Mouse (Mus musculus) midbrain, embryonic 14.5 days (tissue): ENCODE measurements around the gene Dek. TPM values are rescaled to one million over a fixed set of nuclear protein-coding genes. Genes with fewer than 3 reads are reported as not detected.

ENCODE experiments used
- ATAC-seq: fragments of 200-750 bp; cut with Nextera tagmentation; 2 replicates; pipeline ENCODE4 v1.8.0; 2017; ENCODE audit warnings: moderate number of reproducible peaks, moderate library complexity; ENCODE audit not compliant: low FRiP score, low TSS enrichment
- DNase-seq: peaks from one replicate; pipeline ENCODE4 v3.0.0-alpha.2; 2015
- H3K27ac ChIP-seq: fragments of 300-500 bp; sonication (generic); replicated peaks from 2 replicates; pipeline ENCODE4 v1.5.1; 2014; ENCODE audit warnings: mild to moderate bottlenecking, low read depth, low read length, moderate library complexity
- H3K27me3 ChIP-seq: fragments of 300-500 bp; sonication (generic); 2 replicates; pipeline ENCODE4 v1.6.1; 2014; ENCODE audit warnings: low read length, control low read depth, mixed read lengths; ENCODE audit not compliant: control insufficient read depth, insufficient read depth
- H3K36me3 ChIP-seq: fragments of 300-500 bp; sonication (generic); 2 replicates; pipeline ENCODE4 v1.6.1; 2014; ENCODE audit warnings: low read length, control low read depth; ENCODE audit not compliant: control insufficient read depth, insufficient read depth
- H3K4me1 ChIP-seq: fragments of 300-500 bp; sonication (generic); 2 replicates; pipeline ENCODE4 v1.6.1; 2014; ENCODE audit warnings: mild to moderate bottlenecking, antibody characterized with exemption, low read length, control low read depth; ENCODE audit not compliant: control insufficient read depth, insufficient read depth
- H3K4me2 ChIP-seq: fragments of 300-500 bp; sonication (generic); 2 replicates; pipeline ENCODE4 v1.6.1; 2014; ENCODE audit warnings: mild to moderate bottlenecking, low read length, moderate library complexity
- H3K4me3 ChIP-seq: fragments of 300-500 bp; sonication (generic); replicated peaks from 2 replicates; pipeline ENCODE4 v1.5.1; 2014; ENCODE audit warnings: low read depth, low read length
- H3K9ac ChIP-seq: fragments of 300-500 bp; sonication (generic); replicated peaks from 2 replicates; pipeline ENCODE4 v1.6.1; 2014; ENCODE audit warnings: mild to moderate bottlenecking, low read length, moderate library complexity
- H3K9me3 ChIP-seq: fragments of 300-500 bp; sonication (generic); 2 replicates; pipeline ENCODE4 v1.6.1; 2016; ENCODE audit warnings: low read length, control low read depth, mixed read lengths; ENCODE audit not compliant: control insufficient read depth
- WGBS: fragments of 180-500 bp; shearing (Covaris S2); extraction: QIAGEN DNeasy Blood & Tissue Kit; methylation state at CpG from one replicate; pipeline ENCODE4 v1.1.7; 2014; 5-methylcytosine and 5-hydroxymethylcytosine counted together
- polyA plus RNA-seq: library from polyadenylated mRNA; unstranded; fragments of >200 nt; fragmentation: Nextera tagmentation; extraction: Ambion mirVana; gene quantifications from 2 replicates; pipeline ENCODE4 v1.2.1, GENCODE M21; 2014

The Dek gene
- polyA plus RNA-seq, 1 experiment from 2014 or later: 115 TPM

DNA sequence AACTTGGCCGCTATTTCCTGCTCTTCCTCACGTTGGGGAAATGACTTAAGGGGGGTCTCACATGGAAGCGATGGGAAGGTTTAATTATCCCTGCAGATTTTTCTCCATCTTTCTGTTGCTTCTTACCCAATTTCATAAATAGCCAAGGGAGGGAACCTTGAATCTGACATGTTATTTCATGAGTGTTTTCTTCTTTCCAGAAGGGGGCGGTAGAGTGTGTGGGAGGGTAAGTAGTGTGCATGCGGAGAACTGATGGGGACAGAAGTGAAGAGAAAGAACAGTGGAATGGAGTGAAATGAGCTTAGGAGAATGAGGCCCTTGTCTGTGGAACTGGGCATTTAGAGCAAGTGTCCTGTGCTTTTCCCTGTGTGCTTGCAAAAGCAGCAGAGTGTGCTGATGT lies 27.2 kb downstream of the Dek start:
- H3K4me3 ChIP-seq: no peak overlapping the region
- WGBS: 72% methylated on average over 5 of the region's 5 CpGs
- DNase-seq (peak; percentile 5), ATAC-seq (no peak)
- H3K27me3 ChIP-seq: no peaks in the 10 kb centered on the region
- no peak overlapping the region for H3K27ac ChIP-seq
- H3K9ac ChIP-seq: no peak overlapping the region
- H3K4me2 ChIP-seq: no peak overlapping the region
- H3K36me3 ChIP-seq: peaks cover 71% of the 10 kb centered on the region
- H3K9me3 ChIP-seq: no peaks in the 10 kb centered on the region
- no peaks in the 10 kb centered on the region for H3K4me1 ChIP-seq

DNA sequence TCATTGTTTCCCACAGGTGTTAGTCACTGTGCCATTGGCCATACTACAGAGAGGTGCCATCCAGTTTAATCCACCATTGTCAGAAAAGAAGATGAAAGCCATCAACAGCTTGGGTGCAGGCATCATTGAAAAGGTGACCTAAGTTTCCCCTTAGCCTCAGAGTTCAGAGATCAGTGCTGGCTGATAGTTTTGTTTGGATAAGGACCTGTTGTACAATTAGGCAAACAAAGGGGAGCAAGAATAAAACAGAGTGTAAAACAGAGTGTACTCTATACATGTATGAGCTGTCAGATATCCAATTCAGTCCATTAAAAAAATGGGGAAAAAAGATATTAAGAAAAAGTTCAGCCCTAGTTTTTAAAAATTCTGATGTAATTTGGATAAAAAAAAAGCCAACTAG lies 28.6 kb downstream of the Dek start:
- no peak for DNase-seq
- Histone ChIP-seq H3K9me3 (no peaks in the 10 kb centered on the region), H3K27me3 (no peaks in the 10 kb centered on the region), H3K4me1 (no peaks in the 10 kb centered on the region), H3K4me3 (no peak overlapping the region), H3K4me2 (no peak overlapping the region), H3K9ac (no peak overlapping the region), H3K27ac (no peak overlapping the region), H3K36me3 (peaks cover 74% of the 10 kb centered on the region)
- ATAC-seq: no peak

DNA sequence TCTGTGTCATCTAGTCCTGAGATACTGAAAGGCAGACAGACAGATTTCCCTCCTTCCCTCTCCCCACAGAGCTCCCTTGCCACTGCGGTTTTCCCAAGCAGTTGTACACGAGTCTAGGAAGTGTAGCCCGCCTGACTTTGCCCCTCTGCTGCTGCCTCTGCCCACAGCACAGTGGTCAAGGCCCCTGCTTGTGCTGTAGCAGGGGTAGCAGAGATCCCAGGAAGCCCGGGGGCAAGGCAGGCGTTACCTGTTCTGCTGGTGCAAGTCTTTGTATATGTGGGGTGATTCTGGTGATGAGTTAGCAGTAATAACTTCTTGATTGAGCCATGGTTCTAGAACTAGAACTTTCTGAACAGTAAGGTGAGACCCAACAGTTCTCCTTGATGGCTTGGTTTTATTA lies 29.8 kb downstream of the Dek start:
- H3K4me3 ChIP-seq: no peak overlapping the region
- H3K4me1 ChIP-seq: no peaks in the 10 kb centered on the region
- H3K36me3 ChIP-seq: peaks cover 83% of the 10 kb centered on the region
- H3K9me3 ChIP-seq: no peaks in the 10 kb centered on the region
- H3K9ac ChIP-seq: no peak overlapping the region
- no peak overlapping the region for H3K4me2 ChIP-seq
- H3K27me3 ChIP-seq: no peaks in the 10 kb centered on the region
- DNase-seq (no peak), ATAC-seq (no peak)
- H3K27ac ChIP-seq: no peak overlapping the region
- 91% methylated on average over 5 of the region's 5 CpGs for WGBS

DNA sequence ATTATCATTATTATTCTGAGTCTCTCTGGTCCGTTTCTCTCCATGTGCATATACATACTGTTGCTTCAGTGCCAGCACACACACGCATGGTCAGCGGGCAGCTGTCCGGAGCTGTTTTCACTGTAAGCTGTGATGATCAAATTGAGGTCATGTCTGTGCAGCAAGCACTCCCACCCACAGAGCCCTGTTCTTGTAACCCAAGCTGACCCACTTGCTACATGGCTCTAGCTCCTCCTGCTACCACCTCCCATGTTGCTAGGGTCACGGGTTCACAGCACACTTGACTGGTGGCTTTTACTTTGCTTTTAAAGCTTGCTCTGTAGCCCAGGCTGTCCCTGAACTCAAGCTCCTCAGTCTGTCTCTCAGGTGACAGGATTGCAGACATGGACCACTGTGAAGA lies 33.5 kb downstream of the Dek start:
- H3K27ac ChIP-seq: no peak overlapping the region
- peaks cover 74% of the 10 kb centered on the region for H3K36me3 ChIP-seq
- DNase-seq (no peak), ATAC-seq (no peak)
- no peaks in the 10 kb centered on the region for H3K9me3 ChIP-seq
- H3K4me1 ChIP-seq: no peaks in the 10 kb centered on the region
- no peak overlapping the region for H3K4me2 ChIP-seq
- no peak overlapping the region for H3K9ac ChIP-seq
- no peaks in the 10 kb centered on the region for H3K27me3 ChIP-seq
- WGBS: 94% methylated on average over 5 of the region's 5 CpGs
- no peak overlapping the region for H3K4me3 ChIP-seq

- Histone ChIP-seq H3K9me3 (no peaks in the 10 kb centered on the region), H3K27me3 (no peaks in the 10 kb centered on the region), H3K4me2 (no peak overlapping the region), H3K4me1 (no peaks in the 10 kb centered on the region), H3K9ac (no peak overlapping the region), H3K36me3 (peaks cover 74% of the 10 kb centered on the region), H3K4me3 (no peak overlapping the region), H3K27ac (no peak overlapping the region)
- ATAC-seq (no peak), DNase-seq (no peak)
- 95% methylated on average over 13 of the region's 13 CpGs for WGBS
Observed at GRCm38 (mm10) chr13:47071871-47072270, 34.1 kb downstream of the Dek start.

DNA sequence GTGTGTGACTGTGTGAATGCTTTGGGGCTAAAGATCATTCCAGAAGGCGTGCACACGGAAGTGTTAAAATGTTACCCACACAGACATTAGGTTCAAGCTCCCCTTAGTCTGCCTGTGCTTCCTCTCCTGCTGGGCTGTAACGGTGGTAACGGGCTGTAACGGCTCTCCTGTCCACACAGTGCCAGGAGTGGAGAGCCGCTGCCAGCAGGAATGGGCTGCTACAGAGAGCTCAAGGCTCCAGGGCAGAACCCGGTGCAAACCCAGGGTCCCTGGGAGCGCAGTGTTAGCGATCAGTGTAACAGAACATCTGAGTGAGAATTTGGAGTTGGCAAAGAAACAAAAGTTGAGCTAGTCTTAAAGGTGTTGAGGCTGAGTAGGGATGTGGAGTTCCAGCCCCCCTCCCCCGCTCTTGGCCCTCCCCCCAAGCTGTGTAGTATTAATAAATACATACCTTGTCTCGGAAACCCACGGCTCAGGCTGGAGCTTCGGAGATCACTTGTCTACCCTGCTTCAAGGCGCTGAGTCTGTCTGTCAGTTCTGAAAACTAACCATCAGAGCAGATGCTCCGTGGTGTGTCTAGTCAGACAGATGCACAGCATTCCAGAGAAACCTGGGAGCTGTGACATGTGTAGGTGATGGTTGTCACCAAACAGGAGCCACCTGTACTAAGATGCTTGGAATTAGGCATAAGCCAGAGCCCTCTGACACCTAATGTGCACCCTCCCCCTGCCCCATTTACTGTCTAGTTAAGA lies 35.5 kb downstream of the Dek start:
- Histone ChIP-seq H3K36me3 (peaks cover 76% of the 10 kb centered on the region), H3K4me1 (no peaks in the 10 kb centered on the region), H3K9me3 (no peaks in the 10 kb centered on the region), H3K4me3 (no peak overlapping the region), H3K4me2 (no peak overlapping the region), H3K27ac (no peak overlapping the region), H3K9ac (no peak overlapping the region), H3K27me3 (no peaks in the 10 kb centered on the region)
- DNase-seq (no peak), ATAC-seq (no peak)
- 88% methylated on average over 15 of the region's 15 CpGs for WGBS

DNA sequence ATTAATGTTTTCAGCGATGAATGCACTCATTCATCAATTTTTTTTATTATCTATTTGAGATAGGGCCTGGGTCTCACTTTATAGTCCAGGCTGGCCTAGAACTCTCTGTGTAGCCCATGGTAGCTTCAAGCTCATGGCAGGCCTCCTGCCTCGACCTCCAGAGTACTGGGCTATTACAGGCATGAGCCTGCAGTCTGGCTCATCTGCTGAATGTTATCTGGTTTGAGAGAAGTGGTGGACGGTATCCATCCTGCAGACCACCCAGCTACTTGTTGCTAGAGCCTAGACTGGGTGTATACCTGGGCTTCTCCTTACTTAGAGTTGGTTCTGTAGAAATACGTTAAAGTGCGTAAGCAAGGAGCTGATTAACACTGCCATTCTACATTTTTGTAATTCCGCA lies 39.0 kb downstream of the Dek start:
- WGBS: 94% methylated on average over 6 of the region's 6 CpGs

DNA sequence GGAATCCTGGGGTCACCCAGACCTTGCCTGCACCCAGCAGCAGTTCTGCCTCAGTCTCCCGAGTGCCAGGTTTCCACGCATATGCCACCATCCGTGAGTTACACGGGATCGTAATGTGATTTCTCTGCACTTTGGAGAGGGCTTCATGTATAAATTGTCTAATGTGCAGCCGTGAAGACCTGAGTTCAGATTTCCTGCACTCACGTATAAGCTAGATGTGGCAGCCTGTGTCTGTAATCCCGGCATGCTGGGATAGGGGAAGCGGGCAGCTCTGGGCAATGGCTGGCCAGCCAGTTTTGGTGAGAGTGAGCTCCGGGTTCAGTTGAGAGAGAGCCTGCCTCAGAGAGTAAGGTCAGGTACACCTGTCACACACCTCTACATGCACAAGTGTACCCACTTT lies 39.5 kb downstream of the Dek start:
- no peak for DNase-seq
- Histone ChIP-seq H3K4me1 (no peaks in the 10 kb centered on the region), H3K4me3 (no peak overlapping the region), H3K27me3 (no peaks in the 10 kb centered on the region), H3K9me3 (no peaks in the 10 kb centered on the region), H3K9ac (no peak overlapping the region), H3K27ac (no peak overlapping the region), H3K36me3 (peaks cover 69% of the 10 kb centered on the region), H3K4me2 (no peak overlapping the region)
- ATAC-seq: no peak
- WGBS: 98% methylated on average over 10 of the region's 10 CpGs

More for the DNA sequence above, 39.0 kb downstream of the Dek start:
- Histone ChIP-seq H3K9me3 (no peaks in the 10 kb centered on the region), H3K4me3 (no peak overlapping the region), H3K27me3 (no peaks in the 10 kb centered on the region), H3K9ac (no peak overlapping the region), H3K4me1 (no peaks in the 10 kb centered on the region), H3K4me2 (no peak overlapping the region), H3K27ac (no peak overlapping the region), H3K36me3 (peaks cover 69% of the 10 kb centered on the region)
- no peak for ATAC-seq
- no peak for DNase-seq

DNA sequence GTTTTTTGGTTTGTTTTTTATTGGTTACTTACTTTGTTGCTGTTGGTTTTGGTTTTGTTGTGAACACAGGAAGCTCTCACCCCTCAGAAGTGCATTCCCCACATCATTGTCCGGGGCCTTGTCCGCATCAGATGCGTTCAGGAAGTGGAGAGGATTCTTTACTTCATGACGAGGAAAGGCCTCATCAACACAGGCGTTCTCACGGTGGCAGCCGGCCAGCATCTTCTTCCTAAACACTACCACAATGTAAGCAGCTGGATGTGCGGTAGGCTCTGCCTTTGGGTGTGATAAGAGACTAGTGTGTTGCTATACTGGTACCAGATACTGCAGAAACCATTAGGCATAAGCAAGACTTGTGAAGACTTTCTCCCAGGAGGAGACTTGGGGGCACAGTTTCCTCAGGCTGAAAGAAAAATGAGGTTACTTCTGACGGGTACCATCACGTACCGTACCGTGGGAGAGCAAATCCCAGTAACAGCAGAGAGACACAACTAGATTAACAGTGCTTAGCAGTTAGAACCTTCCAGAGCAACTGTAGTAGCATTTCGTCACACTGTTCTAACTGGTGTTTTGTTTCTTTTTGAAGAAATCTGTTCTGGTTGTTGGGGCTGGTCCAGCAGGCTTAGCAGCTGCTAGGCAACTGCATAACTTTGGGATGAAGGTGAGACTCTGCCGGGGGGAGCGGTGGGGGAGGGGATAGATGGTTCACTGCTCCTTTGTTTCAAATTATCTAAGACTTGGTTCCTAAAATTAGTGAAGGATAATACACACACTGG lies 41.8 kb downstream of the Dek start:
- no peaks in the 10 kb centered on the region for H3K27me3 ChIP-seq
- 84% methylated on average over 15 of the region's 15 CpGs for WGBS
- ATAC-seq: no peak
- H3K9ac ChIP-seq: no peak overlapping the region
- no peaks in the 10 kb centered on the region for H3K4me1 ChIP-seq
- no peak for DNase-seq
- H3K4me3 ChIP-seq: no peak overlapping the region
- peaks cover 82% of the 10 kb centered on the region for H3K36me3 ChIP-seq
- no peak overlapping the region for H3K27ac ChIP-seq
- H3K4me2 ChIP-seq: no peak overlapping the region
- H3K9me3 ChIP-seq: no peaks in the 10 kb centered on the region
